ENCODE assay signal across 14 mouse cellular contexts in the genomic region with DNA sequence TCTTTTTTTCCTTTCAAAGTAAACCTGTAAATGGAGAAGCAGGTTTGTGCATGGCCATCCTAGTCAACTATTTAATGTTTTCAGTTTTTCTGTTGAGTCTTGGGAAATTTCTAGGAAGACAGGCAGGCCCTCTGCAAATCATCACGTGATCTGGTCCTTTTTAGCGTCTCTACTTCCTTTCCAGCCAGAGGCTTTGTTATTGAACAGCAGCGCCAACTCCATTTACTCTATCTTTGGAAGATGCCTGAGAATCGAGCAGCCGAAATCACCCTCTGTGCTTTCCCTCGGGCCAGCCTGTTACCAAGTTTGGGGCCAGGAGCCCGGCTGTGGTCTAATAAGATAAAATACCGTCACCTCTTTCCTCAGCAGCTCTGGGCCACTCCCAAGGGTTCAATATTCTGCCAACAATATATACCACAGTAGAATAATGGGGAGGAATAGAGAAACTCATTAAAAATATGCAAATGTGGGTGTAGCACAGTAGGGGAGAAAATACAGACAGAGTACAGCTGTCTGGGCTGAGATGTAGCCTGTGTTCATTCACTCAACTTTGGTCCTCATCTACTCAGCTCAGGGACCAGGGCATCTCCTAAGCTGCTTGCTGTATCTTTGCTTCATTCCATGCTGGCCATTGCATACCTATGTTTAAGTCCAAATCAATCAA. TPM values are rescaled to one million over a fixed set of nuclear protein-coding genes. Genes with fewer than 3 reads are reported as not detected.
DNase-seq lines count a peak whose midpoint lies in the region; ATAC-seq lines count a peak whose summit lies in the region.
"Had no signal": no experiment of that assay in that cellular context is flagged by ENCODE, and none has a peak within 500 bp of the region (broad histone marks: within the 10 kb centered on the region; RNA-seq: fewer than 3 reads in every experiment).

No protein-coding gene starts in this region.

- H3K9me3 ChIP-seq in forebrain, embryonic 13.5 days (replicated peaks): no peaks in the 10 kb centered on the region
- no peaks in the 10 kb centered on the region for H3K9me3 ChIP-seq in forebrain, embryonic 10.5 days
- no peaks in the 10 kb centered on the region for H3K9me3 ChIP-seq in neural tube, embryonic 12.5 days
- H3K9me3 ChIP-seq in hindbrain, embryonic 14.5 days (ENCODE audit: control insufficient read depth, low read length): no peaks in the 10 kb centered on the region
- H3K9me3 ChIP-seq: embryonic facial prominence, embryonic 13.5 days; limb, embryonic 12.5 days had no signal

- no peaks in the 10 kb centered on the region for H3K27me3 ChIP-seq in forebrain, embryonic 13.5 days
- no peaks in the 10 kb centered on the region for H3K27me3 ChIP-seq in forebrain, embryonic 10.5 days (ENCODE audit: poor library complexity, severe bottlenecking)
- H3K27me3 ChIP-seq in neural tube, embryonic 12.5 days (replicated peaks): no peaks in the 10 kb centered on the region
- no peaks in the 10 kb centered on the region for H3K27me3 ChIP-seq in hindbrain, embryonic 14.5 days (ENCODE audit: control insufficient read depth, insufficient read depth, low read length)
- H3K27me3 ChIP-seq: embryonic facial prominence, embryonic 13.5 days; limb, embryonic 12.5 days had no signal

- H3K4me1 ChIP-seq in forebrain, embryonic 13.5 days: peaks cover 18% of the 10 kb centered on the region
- peaks cover 14% of the 10 kb centered on the region for H3K4me1 ChIP-seq in forebrain, embryonic 10.5 days
- H3K4me1 ChIP-seq in neural tube, embryonic 12.5 days: peaks cover 9% of the 10 kb centered on the region
- peaks cover 7% of the 10 kb centered on the region for H3K4me1 ChIP-seq in hindbrain, embryonic 14.5 days (replicated peaks; ENCODE audit: control insufficient read depth, insufficient read depth, low read length)
- H3K4me1 ChIP-seq: embryonic facial prominence, embryonic 13.5 days; limb, embryonic 12.5 days had no signal

- DNase-seq in forebrain, embryonic 10.5 days (ENCODE audit: extremely low spot score, low spot score): no peak
- DNase-seq in neural tube, embryonic 10.5 days (ENCODE audit: extremely low spot score, low spot score): no peak
- no peak for DNase-seq in hindbrain, embryonic 14.5 days (ENCODE audit: low spot score)
- no peak for DNase-seq in thymus, adult 18-20 months
- DNase-seq in adrenal gland, postnatal 10 days: no peak
- DNase-seq in adrenal gland, postnatal 36 days: no peak
- DNase-seq: adrenal gland, postnatal 25 days; cerebellum, adult 9-10 months had no signal

- WGBS in forebrain, embryonic 13.5 days: 14% methylated on average over 8 of the region's 8 CpGs
- WGBS in forebrain, embryonic 10.5 days: 46% methylated on average over 8 of the region's 8 CpGs
- WGBS in neural tube, embryonic 12.5 days: 35% methylated on average over 8 of the region's 8 CpGs
- WGBS in hindbrain, embryonic 14.5 days: 18% methylated on average over 8 of the region's 8 CpGs

- H3K4me2 ChIP-seq in forebrain, embryonic 13.5 days: 0 out of 2 replicates have a peak overlapping the region, but pooled peaks have one; percentile 4
- H3K4me2 ChIP-seq in neural tube, embryonic 12.5 days (replicated peaks): peak overlapping the region; percentile 9; the same call in 1 of the 2 replicates
- H3K4me2 ChIP-seq in hindbrain, embryonic 14.5 days (replicated peaks): no peak overlapping the region
- H3K4me2 ChIP-seq: embryonic facial prominence, embryonic 13.5 days; limb, embryonic 12.5 days had no signal

- ATAC-seq in forebrain, embryonic 13.5 days: peak; percentile 51
- ATAC-seq in neural tube, embryonic 12.5 days (ENCODE audit: low FRiP score, low read depth): peak; percentile 37; the same call in 1 of the 2 replicates
- peak; percentile 14; the same call in 1 of the 2 replicates for ATAC-seq in hindbrain, embryonic 14.5 days (ENCODE audit: low FRiP score)

- no peaks in the 10 kb centered on the region for H3K36me3 ChIP-seq in forebrain, embryonic 13.5 days (ENCODE audit: poor library complexity, severe bottlenecking)
- H3K36me3 ChIP-seq in forebrain, embryonic 10.5 days (replicated peaks): no peaks in the 10 kb centered on the region
- no peaks in the 10 kb centered on the region for H3K36me3 ChIP-seq in neural tube, embryonic 12.5 days
- no peaks in the 10 kb centered on the region for H3K36me3 ChIP-seq in hindbrain, embryonic 14.5 days (replicated peaks; ENCODE audit: control insufficient read depth, insufficient read depth)
- H3K36me3 ChIP-seq: embryonic facial prominence, embryonic 13.5 days; limb, embryonic 12.5 days had no signal

- H3K4me3 ChIP-seq in forebrain, embryonic 13.5 days: no peak overlapping the region
- no peak overlapping the region for H3K4me3 ChIP-seq in forebrain, embryonic 10.5 days
- no peak overlapping the region for H3K4me3 ChIP-seq in neural tube, embryonic 12.5 days
- H3K4me3 ChIP-seq in hindbrain, embryonic 14.5 days (replicated peaks; ENCODE audit: low read length): no peak overlapping the region
- H3K4me3 ChIP-seq: embryonic facial prominence, embryonic 13.5 days; layer of hippocampus, adult 2 months; limb, embryonic 12.5 days; myocyte had no signal

- no peak overlapping the region for H3K9ac ChIP-seq in forebrain, embryonic 13.5 days
- H3K9ac ChIP-seq in neural tube, embryonic 12.5 days: no peak overlapping the region
- no peak overlapping the region for H3K9ac ChIP-seq in hindbrain, embryonic 14.5 days
- H3K9ac ChIP-seq: embryonic facial prominence, embryonic 13.5 days; limb, embryonic 12.5 days had no signal

- H3K27ac ChIP-seq in forebrain, embryonic 13.5 days: peak overlapping the region; percentile 44
- no peak overlapping the region for H3K27ac ChIP-seq in forebrain, embryonic 10.5 days
- no peak overlapping the region for H3K27ac ChIP-seq in neural tube, embryonic 12.5 days
- H3K27ac ChIP-seq in hindbrain, embryonic 14.5 days: no peak overlapping the region
- H3K27ac ChIP-seq: embryonic facial prominence, embryonic 13.5 days; layer of hippocampus, adult 2 months; limb, embryonic 12.5 days had no signal

RNA-seq across cellular contexts. Expression of gene Tspan3, which starts 15.0 kb away (rescaled TPM):
- polyA plus RNA-seq in forebrain, embryonic 13.5 days (2015; fragmentation: Nextera tagmentation; extraction: Ambion mirVana): 500 and 563 TPM in 2 replicates
- polyA plus RNA-seq in forebrain, embryonic 10.5 days (2016; fragmentation: Nextera tagmentation; extraction: Ambion mirVana): 510 and 526 TPM in 2 replicates
- polyA plus RNA-seq in neural tube, embryonic 12.5 days (2016; fragmentation: Nextera tagmentation; extraction: Ambion mirVana): 514 and 516 TPM in 2 replicates
- 605 and 634 TPM in 2 replicates for polyA plus RNA-seq in hindbrain, embryonic 14.5 days (2014; fragmentation: Nextera tagmentation; extraction: Ambion mirVana)
- total RNA-seq in adrenal gland, postnatal 10 days (2021): 100 to 1,000 TPM; 126 to 152 TPM
- 100 to 1,000 TPM; 111 to 117 TPM for total RNA-seq in adrenal gland, postnatal 36 days (2021)
